Mouse (Mus musculus) thymus, adult 2 months (tissue): Measurements from ENCODE around the gene Siglece.

Source experiments
- CTCF ChIP-seq: fragments of 200-500 bp; IDR thresholded peaks from 2 replicates; pipeline ENCODE4 v1.5.1; 2012; ENCODE audit warnings: mild to moderate bottlenecking, control low read depth, low read length, moderate library complexity, borderline replicate concordance; ENCODE audit not compliant: control insufficient read depth, poor library complexity, insufficient read depth; ENCODE audit errors: extremely low read depth
- POLR2A ChIP-seq: fragments of 200-500 bp; IDR thresholded peaks from 2 replicates; pipeline ENCODE4 v1.6.1; 2012; ENCODE audit warnings: mild to moderate bottlenecking, low read length, control low read depth, moderate library complexity; ENCODE audit not compliant: control insufficient read depth, poor library complexity, insufficient read depth; ENCODE audit errors: extremely low read depth

GRCm38 (mm10) chr7:43680960-43681359, 21.0 kb upstream of the Siglece start:
- TF ChIP-seq CTCF: peak; percentile 65; the same call in 1 of the 2 replicates
- no peak for TF ChIP-seq POLR2A
